Mouse (Mus musculus) lung, adult 2 months (tissue): ENCODE measurements around the gene Arl16. TPM values are rescaled to one million over a fixed set of nuclear protein-coding genes. Genes with fewer than 3 reads are reported as not detected.
"Not testable (repeated sequence)": the region's sequence is repeated elsewhere in the genome, so short reads cannot be mapped to it uniquely, and the experiment has no call there.

Experiments
- DNase-seq: peaks from one replicate; pipeline ENCODE4 v3.0.0; 2022
- H3K4me1 ChIP-seq: fragments of 200-500 bp; 2 replicates; pipeline ENCODE4 v1.6.1; 2011; ENCODE audit warnings: low read length; ENCODE audit not compliant: control insufficient read depth, insufficient read depth
- H3K4me3 ChIP-seq: fragments of 200-500 bp; replicated peaks from 2 replicates; pipeline ENCODE3; 2011; ENCODE audit warnings: low read depth, mild to moderate bottlenecking, control low read depth, low read length; ENCODE audit errors: extremely low read depth
- CTCF ChIP-seq: fragments of 200-500 bp; IDR thresholded peaks from 2 replicates; pipeline ENCODE4 v1.5.1; 2011; ENCODE audit warnings: mild to moderate bottlenecking, low read length, control low read depth; ENCODE audit not compliant: insufficient read depth
- POLR2A ChIP-seq: fragments of 200-500 bp; IDR thresholded peaks from 2 replicates; pipeline ENCODE4 v1.6.1; 2011; ENCODE audit warnings: low read depth, mild to moderate bottlenecking, control low read depth, low read length, borderline replicate concordance; ENCODE audit errors: extremely low read depth
- WGBS: fragments of 180-500 bp; shearing (Covaris S2); methylation state at CpG from one replicate; pipeline ENCODE4 v1.1.7; 2018; 5-methylcytosine and 5-hydroxymethylcytosine counted together
- polyA plus RNA-seq: library from polyadenylated mRNA; depleted of rRNA; stranded (reverse); fragments of >200 nt; gene quantifications from 2 replicates; pipeline ENCODE4 v1.2.3, GENCODE M21; 2012; rRNA removed

Arl16 gene
- polyA plus RNA-seq: 15.6 and 17.3 TPM in 2 replicates

- H3K4me1 ChIP-seq: peaks cover 8% of the 10 kb centered on the region
- peak; percentile 88 for DNase-seq
- peak within 1 kb of the TSS; percentile 95 for H3K4me3 ChIP-seq
- TF ChIP-seq CTCF: no peak
- TF ChIP-seq POLR2A: peak; percentile 86; the same call in 1 of the 2 replicates
- WGBS: under 1% methylated on average over 54 of the region's 54 CpGs
These were observed at the start of gene Arl16 for GRCm38 (mm10) chr11:120467051-120467735. TSS of gene Arl16 (minus strand) at chr11:120467607.

DNA sequence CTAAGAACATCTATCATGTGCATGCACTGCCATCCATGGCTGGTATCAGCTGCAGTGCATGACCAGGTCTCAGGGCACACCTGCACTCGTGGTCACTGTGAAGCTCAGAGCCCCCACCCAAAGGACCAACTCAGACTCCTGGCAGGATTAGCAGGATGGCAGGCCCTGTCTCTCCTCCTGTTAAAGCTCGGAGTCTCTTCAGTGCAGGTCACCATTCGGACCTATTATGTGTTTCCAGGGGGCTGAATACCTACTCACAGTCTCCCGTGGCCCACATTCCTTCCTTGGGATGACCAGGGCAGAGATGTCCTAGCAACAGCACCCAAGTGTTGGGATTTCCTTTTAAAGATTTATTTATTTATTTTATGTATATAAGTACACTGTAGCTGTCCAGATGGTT lies 49.7 kb upstream of the Arl16 start:
- no peak for DNase-seq
- TF ChIP-seq POLR2A: no peak
- no peak for TF ChIP-seq CTCF
- peaks cover 4% of the 10 kb centered on the region for H3K4me1 ChIP-seq
- 83% methylated on average over 4 of the region's 4 CpGs for WGBS
- H3K4me3 ChIP-seq: no peak overlapping the region

DNA sequence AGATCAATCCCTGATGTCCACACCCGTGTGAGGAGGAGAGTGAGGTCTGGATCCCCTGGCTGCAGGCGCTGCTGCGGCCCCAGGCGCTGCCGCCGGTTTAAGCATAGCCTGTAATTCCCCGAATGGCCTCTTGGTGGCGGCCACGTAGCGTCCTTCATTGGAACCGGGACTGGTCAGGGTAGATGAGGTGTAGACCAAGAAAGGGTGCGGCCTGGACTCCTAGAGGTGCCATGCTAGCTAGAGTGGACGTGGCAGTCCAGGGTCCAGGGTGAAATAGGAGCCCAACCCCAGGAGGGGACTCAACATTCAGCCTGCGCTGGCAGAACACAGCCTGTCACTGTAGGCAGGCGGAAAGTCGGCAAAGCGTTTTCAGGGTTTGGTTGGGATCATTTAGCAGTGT lies 48.2 kb upstream of the Arl16 start:
- Histone ChIP-seq H3K4me3 (no peak overlapping the region), H3K4me1 (peaks cover 4% of the 10 kb centered on the region)
- 19% methylated on average over 17 of the region's 17 CpGs for WGBS
- TF ChIP-seq POLR2A (0 out of 2 replicates have a peak, but pooled peaks have one; percentile 14), CTCF (peak; percentile 91)
- peak; percentile 94 for DNase-seq

GRCm38 (mm10) chr11:120514262-120514661 lies 46.9 kb upstream of the Arl16 start:
- not testable (repeated sequence) for DNase-seq, H3K4me3 ChIP-seq, H3K4me1 ChIP-seq
- WGBS: 80% methylated on average over 2 of the region's 2 CpGs

DNA sequence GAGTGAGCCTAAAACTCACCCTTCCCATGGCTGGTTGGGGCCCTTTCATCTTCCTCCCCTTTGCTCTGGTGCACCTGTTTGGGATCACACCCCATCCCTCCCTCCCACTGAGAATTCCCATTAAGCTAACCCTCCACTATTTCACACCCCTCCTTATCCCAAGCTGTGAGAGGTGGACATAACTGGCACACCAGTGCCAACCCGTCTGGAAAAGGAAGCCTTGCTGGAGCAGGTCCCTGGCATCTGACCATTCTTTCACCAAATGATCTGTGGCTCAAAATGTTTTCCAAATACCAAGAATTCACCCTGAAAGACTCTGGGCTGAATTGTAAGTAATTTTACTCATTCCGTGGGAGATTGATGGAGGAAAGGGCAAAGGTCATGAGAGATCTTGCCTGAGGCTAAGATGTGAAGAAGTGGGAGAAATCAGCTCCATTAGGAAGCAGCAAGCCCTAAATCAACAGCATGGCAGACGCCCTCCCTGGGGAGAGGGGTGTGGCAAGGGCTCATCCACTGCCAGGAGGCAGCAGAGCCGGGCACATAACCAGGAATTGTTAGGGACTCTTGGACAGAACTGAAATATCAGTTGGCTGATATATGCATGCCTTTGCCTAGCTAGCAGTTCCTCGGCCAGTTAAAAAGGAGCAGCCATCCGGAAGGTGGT lies 45.5 kb upstream of the Arl16 start:
- TF ChIP-seq CTCF: no peak
- no peak for TF ChIP-seq POLR2A
- Histone ChIP-seq H3K4me1 (peaks cover 4% of the 10 kb centered on the region), H3K4me3 (no peak overlapping the region)
- WGBS: 39% methylated on average over 6 of the region's 6 CpGs
- no peak for DNase-seq

DNA sequence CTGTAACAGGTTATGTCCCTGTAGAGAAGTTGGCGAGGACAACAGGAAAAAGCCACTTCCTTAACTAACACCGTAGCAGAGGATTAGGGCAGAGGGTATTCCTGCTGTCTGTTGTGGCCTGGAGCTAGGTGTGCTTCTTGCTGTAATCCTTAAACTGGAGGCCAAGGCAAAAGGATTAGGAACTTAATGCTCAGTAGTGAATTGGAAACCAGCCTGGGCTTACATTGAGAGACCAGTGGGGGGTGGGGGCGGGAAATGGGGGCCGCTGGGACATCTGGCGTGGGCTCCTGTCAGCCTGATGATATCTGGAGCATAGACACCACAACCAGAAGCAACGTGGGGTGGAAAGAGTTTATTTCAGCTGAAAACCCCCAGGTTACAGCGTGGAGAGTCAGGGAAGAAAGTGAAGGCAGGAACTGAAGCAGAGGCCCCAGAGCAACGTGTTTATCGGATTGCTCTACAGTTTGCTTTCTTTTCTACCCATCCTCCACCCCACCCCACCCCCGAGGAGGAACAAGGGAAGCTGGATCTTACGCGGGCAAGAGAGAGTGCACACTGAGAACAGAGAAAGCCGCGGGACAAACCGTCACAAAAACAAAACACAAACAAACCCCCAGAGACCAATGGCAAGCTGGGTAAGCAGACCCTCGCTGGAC lies 43.1 kb upstream of the Arl16 start:
- peak overlapping the region; percentile 40 for H3K4me3 ChIP-seq
- DNase-seq: no peak
- no peak for TF ChIP-seq POLR2A
- no peak for TF ChIP-seq CTCF
- peaks cover 7% of the 10 kb centered on the region for H3K4me1 ChIP-seq
- 5% methylated on average over 16 of the region's 16 CpGs for WGBS

GRCm38 (mm10) chr11:120509940-120510339 lies 42.5 kb upstream of the Arl16 start:
- DNase-seq: no peak

GRCm38 (mm10) chr11:120508290-120508870 lies 41.0 kb upstream of the Arl16 start:
- DNase-seq: no peak
- no peak for TF ChIP-seq CTCF
- no peak for TF ChIP-seq POLR2A
- H3K4me1 ChIP-seq: peaks cover 7% of the 10 kb centered on the region
- 64% methylated on average over 9 of the region's 9 CpGs for WGBS
- no peak overlapping the region for H3K4me3 ChIP-seq

More at GRCm38 (mm10) chr11:120509940-120510339, 42.5 kb upstream of the Arl16 start:
- TF ChIP-seq CTCF (no peak), POLR2A (no peak)
- WGBS: 40% methylated on average over 4 of the region's 4 CpGs
- H3K4me3 ChIP-seq: no peak overlapping the region
- peaks cover 7% of the 10 kb centered on the region for H3K4me1 ChIP-seq

- no peak for TF ChIP-seq POLR2A
- no peak for TF ChIP-seq CTCF
- WGBS: 43% methylated on average over 13 of the region's 13 CpGs
- Histone ChIP-seq H3K4me3 (no peak overlapping the region), H3K4me1 (peaks cover 7% of the 10 kb centered on the region)
- DNase-seq: peak; percentile 56
These were observed 40.3 kb upstream of the Arl16 start for GRCm38 (mm10) chr11:120507611-120508289.
